Mouse (Mus musculus): ENCODE data around the gene Cggbp1. TPM values are rescaled to one million over a fixed set of nuclear protein-coding genes. Genes with fewer than 3 reads are reported as not detected.

The Cggbp1 gene
- polyA plus RNA-seq, 1 experiment, result 20.5 TPM

DNA sequence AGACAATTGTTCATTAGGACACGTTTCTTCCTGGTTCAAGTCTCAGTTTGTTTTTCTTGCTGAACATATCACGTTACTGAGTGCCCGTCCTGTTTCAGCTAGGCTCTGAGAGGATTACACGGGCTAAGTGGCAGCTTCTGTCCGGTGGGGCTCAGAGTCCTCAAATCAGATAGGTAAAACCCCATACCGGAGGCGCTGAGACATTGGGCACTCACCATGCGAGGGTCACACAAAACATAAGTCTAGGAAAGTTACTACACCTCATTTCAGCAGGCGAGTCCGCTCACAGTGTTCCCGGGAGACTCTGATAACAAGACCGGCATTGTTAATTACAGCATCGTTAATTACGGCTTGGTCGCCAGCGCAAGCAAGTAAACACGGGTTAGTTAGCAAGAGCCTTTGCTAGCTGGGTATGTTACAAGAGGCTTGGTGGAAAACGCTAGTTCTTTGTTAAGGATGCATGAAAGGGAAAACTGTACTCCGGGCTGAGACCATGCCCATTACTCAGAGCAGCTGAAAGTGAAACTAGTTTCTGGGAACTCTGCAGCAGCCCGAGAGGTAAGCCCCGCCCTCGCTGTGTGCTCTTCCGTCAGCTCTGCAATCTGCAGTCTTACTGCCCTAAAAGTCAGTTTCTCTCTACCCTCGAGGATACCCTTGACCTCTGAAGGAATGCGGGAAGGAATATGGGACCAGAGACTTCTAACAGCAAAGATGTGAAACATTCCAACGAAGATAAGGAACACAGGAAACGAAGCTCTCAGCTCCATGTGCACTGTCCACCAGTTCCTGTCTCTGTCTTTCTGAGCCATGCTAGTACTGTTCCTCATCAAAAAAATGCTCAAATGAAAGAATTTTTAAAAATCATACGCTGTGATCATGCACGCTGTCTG is 21.9 kb downstream of the Cggbp1 start:
- no peak for TF ChIP-seq MAX (IDR thresholded peaks at IDR 0.05; ENCODE audit: low read depth)
- peak; percentile 39 for TF ChIP-seq POLR2A (IDR thresholded peaks at IDR 0.05; ENCODE audit: insufficient read length, low read depth)
- TF ChIP-seq POLR2AphosphoS2 (IDR thresholded peaks at IDR 0.05; ENCODE audit: insufficient read length, low read depth), result peak; percentile 21
- TF ChIP-seq MYOD1 (IDR thresholded peaks at IDR 0.05; ENCODE audit: control insufficient read depth in 1 of 3, insufficient read length in 2 of 3, low read depth in 2 of 3), result no peak
- Histone ChIP-seq H3K4me2 (ENCODE audit: low read depth) (peak overlapping the region; percentile 89), H3K4me3 (peak overlapping the region; percentile 55), H3ac (ENCODE audit: control insufficient read depth, insufficient read length) (peak overlapping the region; percentile 57), H3K27me3 (ENCODE audit: control insufficient read depth, insufficient read depth, insufficient read length) (no peaks in the 10 kb centered on the region), H3K36me3 (ENCODE audit: control insufficient read depth, insufficient read depth) (no peaks in the 10 kb centered on the region), H3K79me2 (ENCODE audit: control insufficient read depth, insufficient read depth) (no peaks in the 10 kb centered on the region)

GRCm38 (mm10) chr16:64875384-64875783 is 23.6 kb downstream of the Cggbp1 start:
- Histone ChIP-seq H3K79me2 (ENCODE audit: control insufficient read depth, insufficient read depth) (no peaks in the 10 kb centered on the region), H3K4me3 (no peak overlapping the region), H3K27me3 (ENCODE audit: control insufficient read depth, insufficient read depth, insufficient read length) (no peaks in the 10 kb centered on the region), H3K36me3 (ENCODE audit: control insufficient read depth, insufficient read depth) (no peaks in the 10 kb centered on the region), H3K4me2 (ENCODE audit: low read depth) (no peak overlapping the region), H3ac (ENCODE audit: control insufficient read depth, insufficient read length) (no peak overlapping the region)
- TF ChIP-seq REST (IDR thresholded peaks at IDR 0.05; ENCODE audit: insufficient read depth, insufficient read length) (no peak), POLR2A (IDR thresholded peaks at IDR 0.05; ENCODE audit: insufficient read length, low read depth) (no peak), USF1 (IDR thresholded peaks at IDR 0.05; ENCODE audit: low read depth) (no peak), POLR2AphosphoS2 (IDR thresholded peaks at IDR 0.05; ENCODE audit: insufficient read length, low read depth) (no peak), MAX (IDR thresholded peaks at IDR 0.05; ENCODE audit: low read depth) (no peak), E2F4 (IDR thresholded peaks at IDR 0.05; ENCODE audit: insufficient read depth) (no peak), CEBPB (IDR thresholded peaks at IDR 0.05; ENCODE audit: insufficient read depth, poor library complexity, severe bottlenecking) (no peak), MYOD1 (IDR thresholded peaks at IDR 0.05; ENCODE audit: control insufficient read depth in 1 of 3, insufficient read length in 2 of 3, low read depth in 2 of 3) (no peak), TCF3 (IDR thresholded peaks at IDR 0.05; ENCODE audit: insufficient read length, low read depth) (no peak), SRF (IDR thresholded peaks at IDR 0.05; ENCODE audit: control insufficient read depth, insufficient read length, low read depth) (no peak), TCF12 (IDR thresholded peaks at IDR 0.05; ENCODE audit: insufficient read depth, poor library complexity, severe bottlenecking) (no peak)

GRCm38 (mm10) chr16:64875822-64876221 is 24.0 kb downstream of the Cggbp1 start:
- H3K27me3 ChIP-seq (ENCODE audit: control insufficient read depth, insufficient read depth, insufficient read length), result no peaks in the 10 kb centered on the region
- H3K36me3 ChIP-seq (ENCODE audit: control insufficient read depth, insufficient read depth), result no peaks in the 10 kb centered on the region
- no peak overlapping the region for H3K4me2 ChIP-seq (ENCODE audit: low read depth)
- H3ac ChIP-seq (ENCODE audit: control insufficient read depth, insufficient read length), result no peak overlapping the region
- H3K79me2 ChIP-seq (ENCODE audit: control insufficient read depth, insufficient read depth), result no peaks in the 10 kb centered on the region
- no peak overlapping the region for H3K4me3 ChIP-seq
- no peak for TF ChIP-seq REST (IDR thresholded peaks at IDR 0.05; ENCODE audit: insufficient read depth, insufficient read length)
- TF ChIP-seq MAX (IDR thresholded peaks at IDR 0.05; ENCODE audit: low read depth), result no peak
- no peak for TF ChIP-seq E2F4 (IDR thresholded peaks at IDR 0.05; ENCODE audit: insufficient read depth)
- no peak for TF ChIP-seq CEBPB (IDR thresholded peaks at IDR 0.05; ENCODE audit: insufficient read depth, poor library complexity, severe bottlenecking)

GRCm38 (mm10) chr16:64876631-64877265 is 25.0 kb downstream of the Cggbp1 start:
- no peaks in the 10 kb centered on the region for H3K36me3 ChIP-seq (ENCODE audit: control insufficient read depth, insufficient read depth)
- no peaks in the 10 kb centered on the region for H3K79me2 ChIP-seq (ENCODE audit: control insufficient read depth, insufficient read depth)
- no peaks in the 10 kb centered on the region for H3K27me3 ChIP-seq (ENCODE audit: control insufficient read depth, insufficient read depth, insufficient read length)
- no peak overlapping the region for H3ac ChIP-seq (ENCODE audit: control insufficient read depth, insufficient read length)
- H3K4me2 ChIP-seq (ENCODE audit: low read depth), result no peak overlapping the region
- H3K4me3 ChIP-seq, result no peak overlapping the region
- TF ChIP-seq USF1 (IDR thresholded peaks at IDR 0.05; ENCODE audit: low read depth), result no peak
- no peak for TF ChIP-seq TCF12 (IDR thresholded peaks at IDR 0.05; ENCODE audit: insufficient read depth, poor library complexity, severe bottlenecking)
- TF ChIP-seq REST (IDR thresholded peaks at IDR 0.05; ENCODE audit: insufficient read depth, insufficient read length), result no peak
- TF ChIP-seq MAX (IDR thresholded peaks at IDR 0.05; ENCODE audit: low read depth), result no peak

DNA sequence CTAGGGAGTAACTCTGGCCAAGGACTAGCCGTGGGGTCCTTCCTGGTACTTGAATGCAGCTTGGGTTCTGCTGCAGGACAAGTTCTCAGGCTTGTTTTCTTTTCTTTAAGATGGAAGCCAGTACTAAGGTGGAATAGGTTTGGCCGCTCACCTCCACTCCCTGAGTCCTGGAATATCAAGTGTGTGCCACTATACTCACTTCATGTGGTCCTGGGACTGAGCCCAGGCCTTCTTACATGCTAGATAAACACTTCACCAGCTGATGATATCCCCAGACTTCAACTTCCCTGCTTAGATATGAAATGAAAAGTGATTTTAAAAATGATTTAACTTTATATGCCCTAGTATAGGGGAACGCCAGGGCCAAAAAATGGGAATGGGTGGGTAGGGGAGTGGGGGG is 25.5 kb downstream of the Cggbp1 start:
- Histone ChIP-seq H3K4me2 (ENCODE audit: low read depth) (no peak overlapping the region), H3K36me3 (ENCODE audit: control insufficient read depth, insufficient read depth) (no peaks in the 10 kb centered on the region), H3K4me3 (no peak overlapping the region), H3K79me2 (ENCODE audit: control insufficient read depth, insufficient read depth) (no peaks in the 10 kb centered on the region), H3K27me3 (ENCODE audit: control insufficient read depth, insufficient read depth, insufficient read length) (no peaks in the 10 kb centered on the region), H3ac (ENCODE audit: control insufficient read depth, insufficient read length) (no peak overlapping the region)
- TF ChIP-seq POLR2A (IDR thresholded peaks at IDR 0.05; ENCODE audit: insufficient read length, low read depth) (no peak), TCF3 (IDR thresholded peaks at IDR 0.05; ENCODE audit: insufficient read length, low read depth) (no peak), TCF12 (IDR thresholded peaks at IDR 0.05; ENCODE audit: insufficient read depth, poor library complexity, severe bottlenecking) (no peak), MYOD1 (IDR thresholded peaks at IDR 0.05; ENCODE audit: control insufficient read depth in 1 of 3, insufficient read length in 2 of 3, low read depth in 2 of 3) (no peak), E2F4 (IDR thresholded peaks at IDR 0.05; ENCODE audit: insufficient read depth) (no peak), USF1 (IDR thresholded peaks at IDR 0.05; ENCODE audit: low read depth) (no peak), REST (IDR thresholded peaks at IDR 0.05; ENCODE audit: insufficient read depth, insufficient read length) (no peak), MAX (IDR thresholded peaks at IDR 0.05; ENCODE audit: low read depth) (no peak), CEBPB (IDR thresholded peaks at IDR 0.05; ENCODE audit: insufficient read depth, poor library complexity, severe bottlenecking) (no peak), MYOG (IDR thresholded peaks at IDR 0.05; ENCODE audit: control insufficient read depth in 1 of 3, insufficient read depth in 1 of 3, insufficient read length in 2 of 3, low read depth in 2 of 3) (no peak), SRF (IDR thresholded peaks at IDR 0.05; ENCODE audit: control insufficient read depth, insufficient read length, low read depth) (no peak)

Measured in myocyte (in vitro differentiated cells).